Comparison of ENCODE assay signal across 11 mouse cellular contexts in the genomic region with DNA sequence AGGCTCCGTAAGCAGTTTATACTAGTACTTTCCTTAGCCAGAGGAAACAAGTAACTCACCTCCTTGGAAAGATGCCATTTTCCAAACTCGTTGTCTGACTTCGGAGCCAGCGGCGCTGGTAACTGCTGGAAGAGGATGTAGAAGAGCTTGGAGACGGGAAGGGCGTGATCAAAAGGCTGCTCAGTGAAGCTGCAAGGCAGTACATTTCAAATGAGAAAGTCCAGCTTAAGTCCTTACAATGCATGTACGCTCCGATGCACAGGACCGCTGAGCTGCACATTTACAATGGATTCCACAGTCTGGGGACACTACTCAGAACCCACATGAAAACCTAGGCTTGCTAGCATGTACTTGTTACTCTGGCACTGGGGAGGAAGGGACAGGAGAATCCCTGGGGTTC.
DNase-seq lines count a peak whose midpoint lies in the region; ATAC-seq and TF ChIP-seq lines count a peak whose summit lies in the region.
"Had no signal": no experiment of that assay in that cellular context is flagged by ENCODE, and none has a peak within 500 bp of the region (broad histone marks: within the 10 kb centered on the region; RNA-seq: fewer than 3 reads in every experiment).

No protein-coding gene starts in this region.

- peaks cover 2% of the 10 kb centered on the region; the same call in 1 of the 2 replicates for H3K36me3 ChIP-seq in heart, embryonic 11.5 days (ENCODE audit: control insufficient read depth, insufficient read depth, low read length)
- peaks cover 29% of the 10 kb centered on the region for H3K36me3 ChIP-seq in heart, postnatal 0 days (replicated peaks; ENCODE audit: control insufficient read depth, insufficient read depth, low read length)
- H3K36me3 ChIP-seq in kidney, embryonic 15.5 days: peaks cover 46% of the 10 kb centered on the region
- H3K36me3 ChIP-seq in thymus, adult 2 months (ENCODE audit: control insufficient read depth, insufficient read depth, low read length): no peaks in the 10 kb centered on the region

- no peak for TF ChIP-seq EP300 in heart, postnatal 0 days (IDR thresholded peaks at IDR 0.05; ENCODE audit: low read depth)

- H3K4me3 ChIP-seq in heart, embryonic 11.5 days (ENCODE audit: low read depth, low read length): no peak overlapping the region
- H3K4me3 ChIP-seq in heart, postnatal 0 days (ENCODE audit: low read depth, low read length): no peak overlapping the region
- H3K4me3 ChIP-seq in kidney, embryonic 15.5 days (replicated peaks): no peak overlapping the region
- H3K4me3 ChIP-seq in thymus, adult 2 months (ENCODE audit: control insufficient read depth, insufficient read depth, low read length): no peak overlapping the region

- ATAC-seq in heart, embryonic 11.5 days (replicated peaks; ENCODE audit: insufficient number of reproducible peaks, low FRiP score, low TSS enrichment): no peak
- ATAC-seq in heart, postnatal 0 days (ENCODE audit: insufficient read depth, low read depth): no peak
- ATAC-seq in kidney, embryonic 15.5 days (replicated peaks; ENCODE audit: low FRiP score): 0 out of 2 replicates have a peak, but pooled peaks have one; percentile 52

- H3K9me3 ChIP-seq in heart, embryonic 11.5 days (replicated peaks; ENCODE audit: control insufficient read depth, low read length): no peaks in the 10 kb centered on the region
- no peaks in the 10 kb centered on the region for H3K9me3 ChIP-seq in heart, postnatal 0 days (replicated peaks; ENCODE audit: control insufficient read depth, low read length)
- H3K9me3 ChIP-seq in kidney, embryonic 15.5 days (replicated peaks): no peaks in the 10 kb centered on the region

- TF ChIP-seq CTCF in brain, embryonic 14.5 days (IDR thresholded peaks at IDR 0.05; ENCODE audit: borderline replicate concordance, extremely low read depth, insufficient read depth, insufficient read length): no peak
- TF ChIP-seq CTCF in heart, postnatal 0 days (IDR thresholded peaks at IDR 0.05; ENCODE audit: low read depth): no peak
- no peak for TF ChIP-seq CTCF in thymus, adult 2 months (IDR thresholded peaks at IDR 0.05; ENCODE audit: borderline replicate concordance, control insufficient read depth, extremely low read depth, insufficient read depth, low read length, poor library complexity)

- H3K4me1 ChIP-seq in heart, embryonic 11.5 days (ENCODE audit: control insufficient read depth, insufficient read depth, low read length): no peaks in the 10 kb centered on the region
- H3K4me1 ChIP-seq in heart, postnatal 0 days (ENCODE audit: control insufficient read depth, insufficient read depth): no peaks in the 10 kb centered on the region
- no peaks in the 10 kb centered on the region for H3K4me1 ChIP-seq in kidney, embryonic 15.5 days
- no peaks in the 10 kb centered on the region for H3K4me1 ChIP-seq in thymus, adult 2 months (replicated peaks; ENCODE audit: control insufficient read depth, insufficient read depth, low read length)

- 89% methylated on average over 10 of the region's 10 CpGs for WGBS in heart, embryonic 11.5 days (ENCODE audit: insufficient replicate concordance)
- WGBS in heart, postnatal 0 days: 74% methylated on average over 10 of the region's 10 CpGs
- 70% methylated on average over 10 of the region's 10 CpGs for WGBS in kidney, embryonic 15.5 days
- 90% methylated on average over 10 of the region's 10 CpGs for WGBS in thymus, adult 2 months

- H3K27ac ChIP-seq in heart, embryonic 11.5 days (ENCODE audit: low read depth, low read length): no peak overlapping the region
- no peak overlapping the region for H3K27ac ChIP-seq in heart, postnatal 0 days (ENCODE audit: low read depth)
- no peak overlapping the region for H3K27ac ChIP-seq in kidney, embryonic 15.5 days
- no peak overlapping the region for H3K27ac ChIP-seq in thymus, adult 2 months (ENCODE audit: control insufficient read depth, insufficient read depth, low read length)
- H3K27ac ChIP-seq: stomach, postnatal 0 days had no signal

- no peaks in the 10 kb centered on the region for H3K27me3 ChIP-seq in heart, embryonic 11.5 days (ENCODE audit: control insufficient read depth, insufficient read depth, low read length)
- no peaks in the 10 kb centered on the region for H3K27me3 ChIP-seq in heart, postnatal 0 days (ENCODE audit: control insufficient read depth, insufficient read depth, low read length)
- H3K27me3 ChIP-seq in kidney, embryonic 15.5 days: no peaks in the 10 kb centered on the region
- no peaks in the 10 kb centered on the region for H3K27me3 ChIP-seq in thymus, adult 2 months (ENCODE audit: control insufficient read depth, insufficient read depth, low read length)

- H3K4me2 ChIP-seq in heart, embryonic 11.5 days: no peak overlapping the region
- H3K4me2 ChIP-seq in heart, postnatal 0 days (ENCODE audit: low read depth, low read length): no peak overlapping the region
- no peak overlapping the region for H3K4me2 ChIP-seq in kidney, embryonic 15.5 days
- H3K4me2 ChIP-seq: liver, embryonic 11.5 days had no signal

- TF ChIP-seq POLR2A in brain, embryonic 14.5 days (IDR thresholded peaks at IDR 0.05; ENCODE audit: borderline replicate concordance, extremely low read depth, insufficient read depth, insufficient read length, poor library complexity, severe bottlenecking): no peak
- TF ChIP-seq POLR2A in thymus, adult 2 months (IDR thresholded peaks at IDR 0.05; ENCODE audit: control insufficient read depth, extremely low read depth, insufficient read depth, low read length, poor library complexity): no peak

- no peak overlapping the region for H3K9ac ChIP-seq in heart, embryonic 11.5 days (ENCODE audit: low read depth, low read length)
- H3K9ac ChIP-seq in heart, postnatal 0 days (replicated peaks; ENCODE audit: low read depth, low read length): peak overlapping the region; percentile 16; the same call in 1 of the 2 replicates
- H3K9ac ChIP-seq in kidney, embryonic 15.5 days: no peak overlapping the region

- peak; percentile 52 to 70 for DNase-seq in heart, adult 18-20 months
- DNase-seq in brain, embryonic 14.5 days (ENCODE audit: low read depth): peak; percentile 83
- DNase-seq in heart, postnatal 0 days (ENCODE audit: low spot score): peak; percentile 15
- DNase-seq in cerebellum, postnatal 10 days: no peak
- DNase-seq in thymus, adult 2 months: no peak
- no peak for DNase-seq in spleen, postnatal 4 days (ENCODE audit: low spot score in 2 of 2)
- DNase-seq: right cerebral cortex, adult 18-20 months had no signal

Comparison
In these comparisons a context has a peak if more than half of its experiments do, and no peak if none do; other contexts are left out.
1. DNase-seq: peak in heart, adult 18-20 months (2 of 2), brain, embryonic 14.5 days (single experiment) and heart, postnatal 0 days (single experiment); none in cerebellum, postnatal 10 days (0 of 2), thymus, adult 2 months (single experiment) and spleen, postnatal 4 days (0 of 2).